Mouse (Mus musculus) spleen, adult 2 months (tissue): Measurements from ENCODE around the gene Efna5. TPM values are rescaled to one million over a fixed set of nuclear protein-coding genes. Genes with fewer than 3 reads are reported as not detected.

ENCODE experiments used
- DNase-seq, 2 experiments: peaks; one replicate each; pipeline versions ENCODE4 v3.0.0 to v3.0.0-alpha.2; 2012 to 2021; ENCODE audit warnings: low spot score in 2 of 2, low read depth in 1 of 2
- H3K27ac ChIP-seq: fragments of 200-500 bp; 2 replicates; pipeline ENCODE4 v1.5.1; 2012; ENCODE audit warnings: low read length, inconsistent platforms; ENCODE audit not compliant: insufficient read depth
- H3K27me3 ChIP-seq: fragments of 200-500 bp; 2 replicates; pipeline ENCODE4 v1.6.1; 2012; ENCODE audit warnings: mild to moderate bottlenecking, moderate library complexity, low read length, inconsistent platforms; ENCODE audit not compliant: control insufficient read depth, insufficient read depth
- H3K36me3 ChIP-seq: fragments of 200-500 bp; 2 replicates; pipeline ENCODE4 v1.6.1; 2012; ENCODE audit warnings: mild to moderate bottlenecking, low read length, inconsistent platforms; ENCODE audit not compliant: control insufficient read depth, insufficient read depth
- H3K4me1 ChIP-seq: fragments of 200-500 bp; 2 replicates; pipeline ENCODE4 v1.6.1; 2011; ENCODE audit warnings: inconsistent platforms; ENCODE audit not compliant: control insufficient read depth, insufficient read depth, insufficient read length
- H3K4me3 ChIP-seq: fragments of 200-500 bp; 2 replicates; pipeline ENCODE4 v1.5.1; 2011; ENCODE audit warnings: mild to moderate bottlenecking, inconsistent platforms; ENCODE audit not compliant: insufficient read depth, insufficient read length; ENCODE audit errors: extremely low read depth
- CTCF ChIP-seq: fragments of 200-500 bp; IDR thresholded peaks from 2 replicates; pipeline ENCODE4 v1.5.1; 2011; ENCODE audit warnings: mild to moderate bottlenecking, inconsistent platforms; ENCODE audit not compliant: insufficient read depth, insufficient read length, insufficient replicate concordance; ENCODE audit errors: extremely low read depth
- POLR2A ChIP-seq: fragments of 200-500 bp; IDR thresholded peaks from 2 replicates; pipeline ENCODE4 v1.6.1; 2011; ENCODE audit warnings: low read depth, low read length, inconsistent platforms
- WGBS: fragments of 180-500 bp; shearing (Covaris S2); methylation state at CpG from one replicate; pipeline ENCODE4 v1.1.7; 2018; 5-methylcytosine and 5-hydroxymethylcytosine counted together
- polyA plus RNA-seq: library from polyadenylated mRNA; depleted of rRNA; stranded (reverse); fragments of >200 nt; gene quantifications from 2 replicates; pipeline ENCODE4 v1.2.3, GENCODE M21; 2012

The Efna5 gene
- polyA plus RNA-seq, 1 experiment: 0.30 TPM

DNA sequence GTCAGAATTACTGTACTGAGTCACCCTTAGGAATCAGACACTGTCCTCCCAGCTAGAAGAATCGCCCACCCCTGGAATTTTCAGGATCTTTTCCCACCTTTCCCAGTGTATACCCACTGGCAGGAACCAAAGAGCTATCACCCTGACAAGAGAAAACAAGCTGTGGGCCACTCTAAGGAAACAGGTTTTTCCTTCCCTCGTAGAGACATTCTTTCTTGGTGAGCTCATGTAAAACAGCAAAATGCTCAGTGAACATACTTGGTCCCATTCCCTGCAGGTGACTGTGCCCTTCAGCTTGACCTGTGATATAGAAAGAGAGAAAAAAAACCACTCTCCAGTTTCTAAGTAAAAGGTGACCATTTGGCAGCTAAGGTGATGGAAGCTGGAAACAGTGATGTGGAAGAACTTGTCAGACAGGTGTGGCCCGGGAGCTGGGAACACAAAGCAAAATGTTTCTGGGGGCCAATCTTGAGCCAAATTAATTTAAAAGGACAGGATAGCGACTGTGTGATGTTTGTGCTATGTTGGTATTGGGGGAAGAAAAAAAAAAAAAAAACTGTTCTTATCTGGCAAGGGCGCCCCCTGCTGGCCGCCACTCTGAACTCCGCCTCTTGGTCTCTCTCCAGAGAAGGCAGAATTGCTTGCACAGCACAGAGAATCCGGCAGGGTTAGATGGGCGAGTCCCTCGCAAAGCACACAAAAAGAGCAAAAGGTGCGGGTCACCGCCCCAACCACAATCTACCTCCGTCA lies 97.4 kb downstream of the Efna5 start:
- DNase-seq: peak; percentile 21 to 67
- H3K4me1 ChIP-seq: peaks cover 4% of the 10 kb centered on the region; the same call in 1 of the 2 replicates
- no peak overlapping the region for H3K4me3 ChIP-seq
- 21% methylated on average over 13 of the region's 13 CpGs for WGBS
- no peaks in the 10 kb centered on the region for H3K36me3 ChIP-seq
- H3K27me3 ChIP-seq: no peaks in the 10 kb centered on the region
- peak; percentile 67; the same call in 1 of the 2 replicates for TF ChIP-seq CTCF
- TF ChIP-seq POLR2A: no peak
- H3K27ac ChIP-seq: no peak overlapping the region

DNA sequence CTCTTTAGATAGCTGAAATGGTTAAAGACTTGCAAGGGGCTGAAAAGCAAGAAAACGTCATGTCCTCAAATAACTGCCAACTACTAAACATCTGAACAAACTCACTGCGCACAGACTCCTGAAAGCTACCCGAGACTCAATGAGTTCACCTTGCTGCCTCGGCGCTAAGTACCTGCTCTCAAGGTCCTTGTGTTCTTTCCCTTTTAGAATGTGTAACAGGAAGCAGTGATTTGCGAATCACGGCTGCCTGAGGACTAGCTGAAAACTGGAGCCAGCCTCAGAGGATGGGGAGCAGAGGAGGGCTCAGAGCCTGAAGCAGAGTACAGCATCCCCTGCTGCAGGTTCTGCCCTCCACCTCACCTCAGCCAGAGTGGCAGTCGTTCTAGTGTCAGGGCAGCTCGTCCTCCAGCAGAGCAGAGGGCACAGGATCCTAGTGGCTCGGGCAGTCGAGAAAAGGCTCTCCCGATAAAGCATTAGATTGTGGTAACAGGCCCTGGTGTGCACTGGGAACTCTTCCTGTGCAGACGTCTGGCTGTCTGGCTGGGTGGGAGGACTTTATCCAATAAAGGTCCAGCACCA lies 98.2 kb downstream of the Efna5 start:
- H3K36me3 ChIP-seq: no peaks in the 10 kb centered on the region
- TF ChIP-seq POLR2A (no peak), CTCF (no peak)
- no peak overlapping the region for H3K4me3 ChIP-seq
- no peak overlapping the region for H3K27ac ChIP-seq
- H3K27me3 ChIP-seq: no peaks in the 10 kb centered on the region
- H3K4me1 ChIP-seq: peaks cover 4% of the 10 kb centered on the region; the same call in 1 of the 2 replicates
- DNase-seq: no peak
- WGBS: 79% methylated on average over 13 of the region's 13 CpGs

DNA sequence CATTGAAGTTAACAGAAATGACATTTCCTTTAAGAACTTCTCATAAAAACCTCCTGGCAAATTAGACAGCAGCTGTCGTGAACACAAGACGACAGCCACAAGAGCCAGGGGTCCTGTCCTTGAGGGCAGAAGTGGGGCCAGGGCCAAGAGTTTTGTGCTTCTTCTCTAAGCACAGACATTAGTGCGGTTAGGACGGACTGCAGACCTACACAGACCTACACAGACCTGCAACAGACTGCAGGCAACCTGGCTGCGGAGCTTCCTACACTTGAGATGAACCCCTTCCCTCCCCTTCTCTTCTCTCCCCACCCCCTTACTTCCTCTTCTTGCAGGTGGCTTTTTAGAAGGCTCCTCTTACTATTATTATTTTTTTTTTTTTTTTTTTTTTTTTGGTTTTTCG lies 100.0 kb downstream of the Efna5 start:
- 21% methylated on average over 5 of the region's 6 CpGs for WGBS
- peaks cover 4% of the 10 kb centered on the region; the same call in 1 of the 2 replicates for H3K4me1 ChIP-seq
- TF ChIP-seq POLR2A (no peak), CTCF (no peak)
- no peaks in the 10 kb centered on the region for H3K27me3 ChIP-seq
- peak; percentile 4 to 16 for DNase-seq
- H3K36me3 ChIP-seq: no peaks in the 10 kb centered on the region
- no peak overlapping the region for H3K4me3 ChIP-seq
- no peak overlapping the region; the same call in 1 of the 2 replicates for H3K27ac ChIP-seq

DNA sequence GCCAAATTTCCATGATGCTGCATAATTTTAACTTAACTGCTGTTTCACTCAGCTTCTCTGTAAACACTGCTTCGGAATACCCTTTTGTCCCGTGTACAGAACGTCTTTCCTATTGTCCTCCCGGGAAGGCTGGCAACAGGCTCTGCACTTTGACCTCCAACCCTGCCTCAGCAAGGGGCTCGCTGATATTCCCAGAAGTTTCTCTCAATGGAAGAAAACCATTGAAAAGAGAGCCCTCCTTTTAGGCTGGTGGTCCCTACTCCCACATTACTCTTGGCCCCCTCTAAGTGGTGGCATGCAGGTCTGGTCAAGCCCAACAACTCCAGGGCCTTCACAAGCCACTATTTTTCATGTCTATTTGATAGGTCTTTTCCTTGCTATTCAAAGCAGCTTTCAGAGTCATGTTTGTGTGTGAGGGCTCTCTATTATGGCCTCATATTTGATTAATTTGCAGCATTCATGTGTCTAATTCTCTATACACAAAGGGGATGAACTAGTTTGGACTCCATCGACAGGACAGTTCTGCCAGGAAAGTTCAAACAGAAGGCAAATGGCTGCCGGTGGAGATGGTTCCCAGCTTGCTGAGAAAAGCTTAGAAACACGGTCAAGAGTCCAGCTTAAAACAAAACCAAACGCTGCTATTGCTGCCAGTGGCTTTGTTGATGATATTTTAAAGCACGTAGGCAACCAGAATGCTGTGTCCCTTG lies 103.1 kb downstream of the Efna5 start:
- Histone ChIP-seq H3K27ac (no peak overlapping the region), H3K4me3 (no peak overlapping the region), H3K36me3 (no peaks in the 10 kb centered on the region), H3K27me3 (no peaks in the 10 kb centered on the region), H3K4me1 (peaks cover 4% of the 10 kb centered on the region; the same call in 1 of the 2 replicates)
- TF ChIP-seq CTCF (no peak), POLR2A (no peak)
- 91% methylated on average over 10 of the region's 10 CpGs for WGBS
- DNase-seq: no peak

DNA sequence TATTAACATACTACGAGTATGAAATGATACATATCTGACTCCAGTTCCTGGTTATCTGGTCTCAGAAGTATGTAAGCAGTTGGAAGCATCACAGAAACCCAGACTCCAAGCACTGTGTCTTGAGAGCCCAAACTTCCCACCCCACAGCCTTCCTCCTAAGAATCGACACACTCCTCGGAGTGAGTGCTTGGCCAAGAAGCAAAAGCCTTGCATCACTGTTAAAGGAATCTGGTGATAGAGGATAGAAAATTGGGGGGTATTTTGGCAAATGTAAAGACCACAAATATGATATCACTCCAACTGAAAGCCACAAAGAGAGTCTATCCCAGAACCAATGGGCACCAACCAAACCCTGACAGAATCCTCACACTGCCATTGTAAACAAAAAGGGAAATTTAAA lies 104.4 kb downstream of the Efna5 start:
- Histone ChIP-seq H3K27me3 (no peaks in the 10 kb centered on the region), H3K4me3 (no peak overlapping the region), H3K4me1 (peaks cover 4% of the 10 kb centered on the region; the same call in 1 of the 2 replicates), H3K27ac (no peak overlapping the region), H3K36me3 (no peaks in the 10 kb centered on the region)
- TF ChIP-seq POLR2A: no peak
- no peak for TF ChIP-seq CTCF
- WGBS: 84% methylated on average over 3 of the region's 3 CpGs
- DNase-seq: no peak

DNA sequence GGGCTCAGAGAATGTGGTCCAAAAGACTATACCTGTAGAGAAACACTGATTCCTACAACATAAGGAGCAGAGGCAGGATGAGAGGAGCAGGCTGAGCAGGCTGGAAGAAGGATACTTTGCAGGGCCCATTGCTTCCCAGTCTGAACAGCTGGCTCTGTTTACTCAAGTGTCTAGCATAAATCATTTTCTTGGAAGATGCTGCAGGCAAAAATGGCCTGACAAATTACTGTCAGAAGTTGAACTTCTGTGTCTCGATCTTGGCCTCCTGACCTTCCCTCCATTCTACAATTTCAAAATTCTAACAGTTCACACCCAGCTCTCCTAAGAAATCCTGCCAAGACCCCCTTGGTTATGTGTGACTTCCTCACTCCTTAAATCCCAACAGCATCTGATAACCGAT lies 105.1 kb downstream of the Efna5 start:
- no peak overlapping the region for H3K4me3 ChIP-seq
- WGBS: 92% methylated on average over 2 of the region's 2 CpGs
- TF ChIP-seq POLR2A: no peak
- no peak for TF ChIP-seq CTCF
- no peak overlapping the region for H3K27ac ChIP-seq
- H3K4me1 ChIP-seq: peaks cover 2% of the 10 kb centered on the region; the same call in 1 of the 2 replicates
- no peak for DNase-seq
- H3K36me3 ChIP-seq: no peaks in the 10 kb centered on the region
- H3K27me3 ChIP-seq: no peaks in the 10 kb centered on the region
